Mouse (Mus musculus): ENCODE measurements at regions not wholly inside any gene's neighbourhood (a gene's known extent, or its start where the extent isn't known, plus 50 kb on each side); places are given as distances from the start of the nearest gene placed in this dataset.
A peak's percentile ranks its signal among the peaks of the same experiment; 100 is the strongest.

DNA sequence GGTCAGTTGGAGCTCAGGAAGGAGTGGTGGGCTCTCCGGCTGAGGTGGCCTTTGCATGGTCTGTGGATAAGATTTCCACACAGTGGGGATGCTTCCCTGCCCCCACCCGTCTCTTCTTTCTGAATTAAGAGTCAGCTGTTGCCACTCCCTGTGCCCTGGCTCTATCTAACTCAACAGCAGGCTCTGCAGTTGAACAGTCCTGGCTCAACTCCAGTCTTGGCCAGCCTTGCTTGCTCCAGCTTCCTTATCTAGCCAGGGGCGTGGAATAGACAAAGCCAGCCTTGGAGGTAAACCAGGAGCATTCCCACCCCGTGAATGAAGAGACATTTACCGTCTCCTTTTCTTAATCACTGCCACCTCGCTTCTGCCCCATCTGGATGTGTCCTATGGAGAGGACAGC lies 89.7 kb downstream of the Mn1 start:
- ATAC-seq (replicated peaks; ENCODE audit: low read depth, poor library complexity, severe bottlenecking) = peak; percentile 29; the same call in 1 of the 2 replicates

- no peak for ATAC-seq (replicated peaks; ENCODE audit: low read depth, poor library complexity, severe bottlenecking)
These were observed 90.2 kb downstream of the Mn1 start for GRCm38 (mm10) chr5:111507332-111507731.

DNA sequence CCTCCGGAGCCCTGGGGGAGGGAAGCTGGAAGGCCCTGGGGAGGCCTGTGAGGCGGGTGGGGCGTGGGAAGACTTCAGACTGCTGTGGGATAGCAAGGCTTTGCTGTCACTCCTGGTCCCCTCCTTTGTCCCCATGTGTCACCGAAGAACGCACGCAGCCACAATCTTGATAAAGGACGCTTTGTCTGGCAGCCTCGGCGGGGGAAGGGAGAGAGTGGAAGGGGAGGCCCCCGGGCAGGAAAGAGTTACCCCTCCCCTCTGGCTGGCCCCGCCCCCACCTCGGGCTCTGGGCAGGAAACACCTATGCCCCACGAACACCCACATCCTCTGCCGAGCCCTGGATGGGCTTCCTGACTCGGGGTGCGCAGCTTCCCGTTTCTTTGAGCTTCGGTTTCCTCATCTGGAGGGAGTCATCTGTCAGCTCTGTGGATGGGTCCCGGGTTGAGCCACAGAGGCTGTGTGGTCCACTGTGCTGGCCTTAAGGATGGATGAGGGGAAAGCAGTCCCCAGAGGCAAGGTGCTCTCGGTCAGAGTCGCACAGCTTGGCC lies 91.9 kb downstream of the Mn1 start:
- peak; percentile 67 for ATAC-seq (replicated peaks; ENCODE audit: low read depth, poor library complexity, severe bottlenecking)

DNA sequence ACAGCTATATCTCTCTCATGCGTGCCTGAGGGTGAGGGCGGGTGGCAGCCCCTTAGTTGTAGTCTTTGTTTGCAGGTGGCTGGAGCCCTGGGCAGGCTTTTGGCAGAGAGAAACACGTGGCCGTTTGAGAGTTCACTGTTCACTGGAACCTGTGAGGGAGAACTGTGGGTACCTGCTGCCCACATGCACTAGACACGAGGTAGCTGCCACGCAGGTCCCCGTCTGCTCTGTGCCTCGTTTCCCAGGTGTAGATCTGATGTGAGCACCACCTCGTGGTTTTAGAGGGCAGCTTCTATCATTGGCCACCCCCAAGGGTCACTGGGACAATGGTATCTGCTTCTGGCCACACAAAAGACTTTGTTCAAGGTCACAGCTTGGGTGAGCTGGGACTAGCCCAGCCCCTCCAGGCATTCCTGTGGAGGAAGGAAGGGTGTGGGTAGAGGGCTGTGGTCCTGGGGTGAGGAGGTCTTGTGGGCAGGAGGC lies 92.5 kb downstream of the Mn1 start:
- ATAC-seq (replicated peaks; ENCODE audit: low read depth, poor library complexity, severe bottlenecking) = peak; percentile 27

- ATAC-seq (replicated peaks; ENCODE audit: low read depth, poor library complexity, severe bottlenecking) = no peak
These were observed 93.2 kb downstream of the Mn1 start for GRCm38 (mm10) chr5:111510183-111510878.

GRCm38 (mm10) chr5:111510879-111511231 lies 93.7 kb downstream of the Mn1 start:
- ATAC-seq (replicated peaks; ENCODE audit: low read depth, poor library complexity, severe bottlenecking) = no peak

DNA sequence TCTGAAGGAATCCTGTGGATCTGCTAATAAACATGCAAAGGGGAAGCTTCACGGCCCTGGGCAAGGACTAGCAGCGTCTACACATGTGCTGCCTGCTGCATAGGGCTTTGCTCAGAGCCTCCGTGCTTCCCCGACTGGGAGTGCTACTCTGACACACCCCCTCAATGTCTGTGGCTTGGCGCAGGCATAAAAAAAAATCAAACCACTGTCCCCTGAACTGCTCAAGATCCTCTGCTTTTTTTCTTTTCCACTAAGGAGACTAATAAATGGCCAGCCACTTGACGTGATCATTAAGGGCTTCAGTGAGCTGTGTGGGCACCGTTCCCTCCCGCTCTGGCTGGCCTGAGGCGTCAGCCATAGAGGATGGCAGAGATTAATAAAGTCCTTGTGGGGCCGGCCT lies 94.8 kb downstream of the Mn1 start:
- peak; percentile 26; the same call in 1 of the 2 replicates for ATAC-seq (replicated peaks; ENCODE audit: low read depth, poor library complexity, severe bottlenecking)

DNA sequence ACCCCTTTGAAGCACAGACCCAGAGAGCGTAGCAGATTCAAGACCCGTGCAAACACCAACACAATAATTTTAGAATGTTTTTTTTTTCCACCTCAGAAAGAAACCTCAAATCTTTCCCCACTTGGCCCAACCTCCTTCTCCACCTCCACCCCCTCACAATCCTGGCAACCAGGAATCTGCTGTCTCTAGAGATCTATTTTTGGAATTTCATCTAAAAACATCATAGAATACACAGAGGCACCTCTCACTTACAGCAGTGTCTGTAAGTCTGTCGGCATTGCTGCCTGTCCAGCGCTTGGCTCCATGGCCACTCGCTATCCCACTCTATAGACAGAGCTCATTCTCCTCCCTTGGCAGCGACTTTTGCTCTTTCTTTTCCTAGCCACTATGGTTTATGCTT lies 96.8 kb downstream of the Mn1 start:
- no peak for ATAC-seq (replicated peaks; ENCODE audit: low read depth, poor library complexity, severe bottlenecking)

DNA sequence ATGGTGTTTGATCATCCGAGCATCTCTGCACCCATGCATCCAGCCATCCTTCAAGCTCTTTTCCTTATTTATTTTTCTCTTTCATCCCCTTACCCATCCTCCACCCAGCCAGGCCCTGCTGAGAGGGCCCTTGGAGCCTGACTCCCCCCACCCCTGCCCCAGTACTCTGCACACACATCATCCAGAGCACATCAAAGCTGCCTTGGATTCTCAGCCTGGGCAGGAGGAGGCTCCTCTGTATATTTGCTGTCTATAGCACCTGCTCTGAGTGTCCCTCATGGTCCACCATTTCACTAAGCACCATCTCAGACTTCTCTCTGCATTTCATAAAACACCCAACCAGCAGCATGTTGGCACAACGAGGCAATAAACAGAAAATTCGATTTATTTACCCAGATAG lies 101.9 kb downstream of the Mn1 start:
- no peak for ATAC-seq (replicated peaks; ENCODE audit: low read depth, poor library complexity, severe bottlenecking)

DNA sequence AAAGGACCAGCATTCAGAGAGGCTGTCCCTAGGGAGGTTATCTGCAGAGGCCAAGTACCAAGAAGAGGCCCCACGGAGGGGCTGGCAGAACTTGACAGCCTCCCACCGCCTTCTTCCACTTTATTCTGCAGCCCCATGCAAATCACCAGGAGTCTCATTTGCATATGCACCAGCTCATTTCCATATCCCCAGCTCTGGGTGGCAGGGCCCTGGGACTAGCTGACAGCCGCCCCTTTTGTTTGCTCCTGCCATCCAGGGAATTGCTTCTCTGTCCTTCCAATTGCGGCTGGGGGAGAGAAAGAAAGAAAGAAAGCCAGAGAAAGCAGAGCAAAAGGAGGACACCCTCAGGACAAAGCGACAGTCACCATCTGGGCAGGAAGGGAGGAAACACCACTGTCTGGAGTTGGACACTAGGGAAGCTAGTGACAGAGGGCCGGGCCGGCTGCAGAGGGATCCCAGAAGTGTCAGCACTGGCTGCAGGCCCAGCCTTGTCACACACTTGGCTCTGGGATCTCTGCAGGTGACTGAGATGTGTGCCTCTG lies 102.4 kb downstream of the Mn1 start:
- ATAC-seq (replicated peaks; ENCODE audit: low read depth, poor library complexity, severe bottlenecking) = peak; percentile 42; the same call in 1 of the 2 replicates

DNA sequence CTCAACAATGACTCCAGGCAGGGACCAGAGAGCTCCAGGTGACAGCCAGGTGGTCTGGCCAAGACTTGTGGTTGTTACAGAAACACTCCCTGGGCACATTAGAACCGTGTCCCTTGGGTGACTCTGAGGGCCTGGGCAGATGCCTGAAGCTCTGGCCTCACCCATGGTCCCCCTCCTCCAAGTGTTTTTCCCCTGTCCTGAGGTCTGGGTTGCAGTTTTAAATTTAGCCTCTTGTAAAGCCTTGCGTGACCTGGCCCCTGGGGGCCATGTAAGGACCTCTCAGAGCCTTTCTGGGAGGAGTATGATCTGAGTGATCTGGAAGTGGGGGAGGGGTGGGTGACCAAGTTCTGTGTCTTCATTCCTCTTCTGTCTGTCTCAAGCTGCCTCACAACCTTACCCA lies 104.7 kb downstream of the Mn1 start:
- ATAC-seq (replicated peaks; ENCODE audit: low read depth, poor library complexity, severe bottlenecking) = no peak

DNA sequence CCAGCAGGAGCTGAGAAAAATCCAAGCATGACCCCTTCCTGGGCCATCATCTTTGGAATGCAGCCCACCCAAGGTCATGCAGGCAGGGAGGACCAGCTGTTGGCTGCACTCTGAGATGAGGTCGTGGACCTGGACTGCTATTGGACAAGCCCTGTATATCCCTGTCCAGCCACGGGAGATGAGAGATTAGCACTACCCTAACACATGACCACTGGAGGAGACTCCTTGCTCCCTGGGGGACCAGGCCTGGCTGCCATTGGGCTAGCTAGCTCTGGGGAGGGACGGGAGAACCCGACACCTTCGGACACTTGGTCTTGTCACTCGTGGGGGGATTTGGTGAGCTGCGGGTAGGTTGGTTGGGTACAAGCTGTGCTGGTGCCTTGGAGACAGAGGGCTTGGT lies 105.4 kb downstream of the Mn1 start:
- ATAC-seq (replicated peaks; ENCODE audit: low read depth, poor library complexity, severe bottlenecking) = no peak

- ATAC-seq (replicated peaks; ENCODE audit: low read depth, poor library complexity, severe bottlenecking) = no peak
These were observed 110.6 kb downstream of the Mn1 start for GRCm38 (mm10) chr5:111527741-111528140.

DNA sequence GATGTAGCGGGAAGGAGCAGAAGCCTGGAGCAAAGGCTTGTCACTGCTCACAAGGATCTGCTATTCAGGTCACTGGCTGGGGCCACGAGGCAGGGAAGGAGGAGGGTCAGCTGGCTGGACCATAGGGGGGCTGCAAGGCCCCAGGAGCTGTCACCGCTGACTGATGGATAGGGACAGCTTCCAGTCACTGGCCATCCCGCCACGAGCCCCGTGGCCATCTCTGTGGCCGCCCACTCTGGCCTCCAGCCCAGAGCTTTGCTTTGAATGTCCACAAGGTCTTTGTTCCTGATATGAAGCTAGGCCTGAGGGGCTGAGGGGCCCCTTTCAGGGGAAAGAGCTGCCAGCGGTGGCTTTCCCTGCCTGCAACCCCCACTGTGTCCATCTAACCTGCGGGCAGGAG lies 111.9 kb downstream of the Mn1 start:
- ATAC-seq (replicated peaks; ENCODE audit: low read depth, poor library complexity, severe bottlenecking) = no peak

DNA sequence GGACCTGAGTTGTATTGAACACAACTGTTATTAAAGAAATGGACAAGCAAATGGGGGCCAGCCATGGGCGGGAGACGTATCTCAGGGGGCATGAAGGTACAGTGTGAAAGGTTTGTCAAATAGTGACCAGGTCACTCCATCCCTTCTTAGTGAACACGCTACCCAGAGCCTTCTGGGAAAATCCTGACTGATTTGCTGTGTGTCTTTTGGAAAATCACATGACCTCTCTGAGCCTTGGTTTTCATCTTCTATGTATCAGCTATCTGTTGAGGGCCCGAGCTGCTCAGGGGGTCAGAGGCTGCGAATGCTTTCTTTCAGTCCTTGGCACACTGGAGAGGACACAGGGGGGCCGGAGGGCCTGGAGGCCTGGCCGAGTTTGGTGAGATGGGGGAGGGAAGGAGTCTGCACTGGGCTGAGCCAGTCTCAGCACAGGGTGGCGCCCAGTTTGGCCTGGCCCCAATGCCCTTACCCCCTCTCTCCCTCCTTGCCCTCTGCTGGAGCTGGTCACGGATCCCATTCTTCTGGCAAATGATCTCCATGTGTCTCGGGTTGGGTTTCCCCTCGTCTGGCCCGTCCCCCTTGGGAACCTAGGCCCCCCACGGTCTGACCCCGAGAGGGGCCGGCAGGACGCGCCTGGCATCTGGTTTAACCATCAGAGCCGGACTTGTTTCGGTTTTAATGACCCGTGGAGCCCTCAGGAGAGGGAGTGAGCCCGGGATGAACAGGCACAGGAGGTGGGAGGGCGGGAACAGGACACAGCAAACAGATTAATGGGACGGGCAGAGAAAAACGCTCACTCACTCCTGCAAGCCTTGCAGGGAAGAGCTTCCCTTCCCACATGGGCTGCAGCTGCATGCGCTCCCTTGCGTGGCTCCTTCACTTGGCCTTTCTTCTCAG lies 113.7 kb downstream of the Mn1 start:
- ATAC-seq (replicated peaks; ENCODE audit: low read depth, poor library complexity, severe bottlenecking) = no peak

DNA sequence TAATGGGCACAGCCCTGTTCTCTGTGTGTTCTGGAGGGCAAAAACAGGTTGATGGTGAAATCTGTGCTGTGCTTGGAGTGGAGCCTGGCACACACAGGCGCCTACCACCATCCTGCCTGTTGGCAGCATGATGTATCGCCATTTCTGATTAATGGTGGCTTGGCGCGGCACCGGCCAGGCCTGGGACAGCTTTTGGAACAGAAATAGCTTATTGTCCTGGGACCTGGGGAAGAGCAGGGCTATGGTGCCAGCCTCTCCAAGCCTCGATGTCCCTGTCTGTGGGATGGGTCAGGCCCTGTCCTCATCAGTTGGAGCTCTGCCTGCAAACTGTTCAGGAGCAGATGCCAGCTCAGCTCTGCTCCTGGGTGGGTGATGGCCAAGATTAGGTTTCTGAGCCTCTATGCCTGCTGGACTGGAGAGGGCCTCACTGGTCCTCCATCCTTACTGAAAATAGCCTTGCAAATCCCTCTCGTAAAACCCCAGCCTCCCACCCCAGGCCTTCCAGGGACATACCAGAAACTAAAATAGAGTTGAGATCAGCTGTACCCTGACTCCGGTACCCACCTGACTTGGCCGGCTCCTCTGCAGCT lies 115.4 kb downstream of the Mn1 start:
- no peak for ATAC-seq (replicated peaks; ENCODE audit: low read depth, poor library complexity, severe bottlenecking)

DNA sequence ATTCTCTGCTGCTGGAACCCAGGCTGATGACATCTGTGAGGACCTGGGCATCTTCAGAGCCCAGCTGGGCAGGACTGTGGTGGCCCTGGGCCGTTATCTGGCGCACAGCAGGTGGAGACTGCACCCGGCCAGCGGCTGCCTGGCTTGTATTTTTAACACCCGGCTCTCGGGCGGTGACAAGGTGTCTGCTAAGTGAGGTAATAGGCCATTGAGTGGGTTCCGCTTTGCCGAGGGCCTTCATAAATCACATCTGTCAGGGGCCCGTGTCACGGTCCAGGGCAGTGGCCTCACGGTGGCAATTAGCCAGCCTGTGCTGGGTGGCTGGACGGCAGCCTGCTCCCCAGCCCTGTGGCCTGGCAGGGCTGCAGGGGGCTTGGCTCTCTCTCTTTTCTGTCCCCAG lies 118.8 kb downstream of the Mn1 start:
- peak; percentile 90 for ATAC-seq (replicated peaks; ENCODE audit: low read depth, poor library complexity, severe bottlenecking)

DNA sequence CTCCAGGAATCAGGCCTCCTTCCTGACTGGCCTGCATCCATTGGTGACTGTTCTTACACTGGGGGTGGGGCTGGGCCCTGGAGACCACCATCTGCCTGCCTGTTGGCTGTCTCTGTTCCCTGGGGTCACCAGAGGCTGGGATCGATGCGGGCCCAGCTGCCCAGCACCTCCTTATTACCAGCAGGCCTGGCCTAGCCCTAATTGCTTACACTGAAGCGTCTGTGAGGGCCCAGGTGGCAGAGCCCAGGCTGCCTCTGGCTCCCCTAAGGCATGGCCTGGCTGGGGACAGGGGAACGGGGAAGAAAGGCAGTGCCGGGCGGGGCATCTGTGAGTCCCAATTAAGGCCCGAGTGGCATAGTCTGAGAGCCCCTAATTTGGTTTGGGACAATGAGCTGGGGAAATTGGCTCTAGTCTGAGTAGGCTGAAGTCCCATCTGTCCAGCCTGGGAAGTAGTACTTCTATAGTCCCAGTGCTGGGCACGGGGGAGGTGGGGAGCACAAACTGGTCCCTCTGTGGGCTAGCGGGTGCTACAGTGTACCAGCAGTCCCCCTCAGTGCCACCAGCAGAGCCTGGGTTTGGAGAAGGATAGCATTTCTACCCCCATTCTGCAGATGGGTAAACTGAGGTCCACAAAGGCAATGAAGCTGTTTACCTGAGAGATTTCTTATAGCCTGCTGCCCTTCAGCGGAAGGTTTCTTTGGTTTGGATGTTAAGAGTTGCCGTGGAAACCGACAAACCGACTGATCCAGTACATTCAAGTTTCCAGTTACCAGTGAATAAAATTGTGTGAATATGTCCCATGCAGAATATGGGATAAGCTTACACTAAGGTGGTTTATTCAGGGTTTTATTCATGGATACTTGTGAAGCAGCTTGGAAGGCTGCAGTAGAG lies 121.6 kb downstream of the Mn1 start:
- ATAC-seq (replicated peaks; ENCODE audit: low read depth, poor library complexity, severe bottlenecking) = no peak

- no peak for ATAC-seq (replicated peaks; ENCODE audit: low read depth, poor library complexity, severe bottlenecking)
These were observed 123.3 kb downstream of the Mn1 start for GRCm38 (mm10) chr5:111540486-111540885.
